Mouse (Mus musculus) fibroblast of lung, adult 2 months (primary cell): Measurements from ENCODE around the gene Panx3.

Experiments
- DNase-seq: peaks from one replicate; pipeline ENCODE4 v3.0.0-alpha.2; 2011; ENCODE audit warnings: low read depth

Gene Panx3

DNA sequence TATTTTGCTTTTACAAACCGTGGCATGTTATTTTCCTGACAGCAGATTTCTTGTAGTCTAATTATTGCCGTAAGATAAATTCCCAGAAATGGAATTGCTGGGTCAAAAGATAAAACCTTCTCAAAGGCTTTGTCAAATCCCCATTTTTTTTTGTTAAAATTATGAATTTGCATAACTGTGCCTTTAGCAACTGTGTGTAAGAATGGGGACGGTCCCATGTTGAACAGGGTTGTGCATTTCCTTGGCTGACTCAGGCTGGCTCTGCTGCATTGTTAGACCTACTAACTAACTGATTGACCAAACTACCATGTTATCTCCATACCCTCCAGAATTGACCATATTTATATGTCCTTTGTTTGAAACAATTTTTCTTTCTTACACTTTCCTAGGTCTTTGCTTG lies 34.8 kb downstream of the Panx3 start:
- DNase-seq = no peak

DNA sequence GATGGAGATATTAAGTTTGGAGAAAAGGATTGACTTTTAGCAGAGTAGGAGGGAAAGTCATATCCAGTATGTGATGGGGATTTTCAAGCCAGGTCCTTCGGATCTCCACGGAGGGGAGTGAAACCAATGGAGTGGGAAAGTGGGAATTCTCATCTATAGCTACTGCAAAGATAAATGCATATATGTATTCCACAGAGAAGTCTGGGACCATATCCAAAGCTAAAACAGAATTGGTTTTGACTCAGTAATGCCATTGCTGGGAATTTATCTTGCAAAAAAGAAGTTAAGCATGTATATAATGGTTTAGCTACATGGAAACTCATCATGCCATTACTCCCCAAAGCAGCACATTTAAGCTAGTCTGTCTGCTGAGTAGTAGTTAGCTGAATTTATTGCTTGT lies 36.7 kb downstream of the Panx3 start:
- DNase-seq = no peak

DNA sequence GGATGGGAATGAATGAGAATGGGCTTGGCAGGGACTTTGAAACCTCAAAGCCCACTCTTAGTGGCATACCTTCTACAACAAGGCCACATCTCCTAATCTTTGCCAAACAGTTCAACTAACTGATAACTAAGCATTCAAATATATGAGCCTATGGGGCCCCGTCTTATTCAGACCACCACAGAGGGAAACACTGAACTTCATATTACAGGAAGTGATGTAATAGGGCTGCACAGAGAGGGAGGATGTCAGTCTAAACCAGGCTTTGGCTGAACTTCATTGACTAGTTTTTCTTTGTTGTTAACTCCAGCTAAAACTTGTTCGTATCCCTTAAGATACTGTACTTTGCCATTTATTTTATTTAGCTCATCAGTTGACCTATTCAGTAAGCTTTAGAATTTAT lies 39.1 kb downstream of the Panx3 start:
- DNase-seq = no peak

DNA sequence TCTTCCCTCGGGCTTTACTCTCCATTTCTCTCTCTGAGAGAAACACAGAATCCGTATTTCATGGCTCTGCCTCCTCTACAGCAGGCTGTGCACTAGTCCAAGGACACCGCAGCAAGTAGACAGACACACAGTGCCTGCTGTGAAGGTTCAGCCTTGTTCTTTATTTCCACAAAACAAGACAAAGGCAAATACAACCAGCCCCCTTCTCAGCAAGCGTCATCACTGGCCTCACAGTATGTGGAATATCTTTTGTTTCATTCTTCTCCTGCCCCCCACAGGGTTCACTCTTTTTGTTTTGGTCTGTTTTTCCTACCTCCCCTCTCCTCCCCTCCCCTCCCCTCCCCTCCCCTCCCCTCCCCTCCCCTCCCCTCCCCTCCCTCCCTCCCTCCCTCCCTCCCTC lies 40.5 kb downstream of the Panx3 start:
- no peak for DNase-seq

DNA sequence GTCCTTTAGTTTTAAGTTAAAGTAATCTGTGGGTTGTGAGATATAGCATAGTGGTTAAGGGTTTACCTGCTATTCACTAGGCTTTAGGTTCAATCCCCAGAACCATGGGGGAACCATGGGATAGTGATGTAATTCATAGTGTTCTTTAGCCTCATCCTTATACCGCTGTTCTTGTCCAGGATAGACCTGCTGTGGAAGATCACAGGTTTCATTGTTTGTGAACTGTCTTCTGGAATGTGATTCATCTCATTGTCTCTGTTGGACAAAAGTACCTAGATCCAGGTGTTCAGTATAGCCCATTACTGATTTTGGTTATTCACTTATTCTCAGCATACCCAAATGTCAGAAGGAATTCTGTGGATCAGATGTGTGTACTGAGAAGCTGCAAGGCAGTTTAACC lies 41.8 kb downstream of the Panx3 start:
- DNase-seq = no peak

DNA sequence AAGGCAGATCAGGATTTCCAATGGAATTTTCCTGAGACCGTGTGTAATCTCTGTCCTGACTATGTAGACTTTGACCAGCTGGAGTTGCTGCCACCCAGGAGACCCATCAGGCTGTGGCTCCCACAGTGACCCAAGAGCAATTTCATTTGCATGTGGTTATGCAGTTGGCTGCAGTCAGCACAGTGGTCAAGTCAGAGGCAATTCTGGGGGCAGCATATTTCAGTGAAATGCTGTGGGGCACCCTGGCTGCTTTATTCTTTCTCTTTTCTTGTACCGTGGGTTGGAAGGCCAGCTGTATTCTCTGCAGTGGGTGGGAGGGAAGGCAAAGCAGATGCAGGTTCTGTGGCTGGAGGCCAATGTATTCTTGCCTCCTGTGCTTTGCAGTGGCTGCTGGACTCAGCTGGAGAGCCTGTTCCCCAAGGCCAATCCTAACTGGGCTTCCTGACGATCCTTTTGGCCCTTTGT lies 42.9 kb downstream of the Panx3 start:
- DNase-seq = no peak

DNA sequence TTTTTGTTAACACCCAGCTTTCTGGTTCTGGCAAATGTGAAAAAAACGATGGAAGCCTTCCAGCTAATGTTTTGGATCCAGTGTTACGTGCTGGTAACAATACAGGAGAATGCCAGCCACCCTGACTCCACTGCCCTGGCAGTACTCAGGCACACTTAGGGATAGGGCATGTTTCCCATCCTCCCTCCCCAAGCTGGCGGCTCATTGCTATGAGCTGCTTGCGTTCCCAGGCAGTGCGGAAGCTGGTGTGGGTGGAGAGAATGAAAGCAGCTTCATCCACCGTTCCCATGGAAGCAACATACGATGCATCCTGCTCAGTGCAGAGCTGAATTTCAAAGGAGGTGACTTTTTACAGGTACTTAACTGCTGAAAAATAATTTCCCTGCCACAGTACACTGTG lies 43.4 kb downstream of the Panx3 start:
- DNase-seq = no peak

DNA sequence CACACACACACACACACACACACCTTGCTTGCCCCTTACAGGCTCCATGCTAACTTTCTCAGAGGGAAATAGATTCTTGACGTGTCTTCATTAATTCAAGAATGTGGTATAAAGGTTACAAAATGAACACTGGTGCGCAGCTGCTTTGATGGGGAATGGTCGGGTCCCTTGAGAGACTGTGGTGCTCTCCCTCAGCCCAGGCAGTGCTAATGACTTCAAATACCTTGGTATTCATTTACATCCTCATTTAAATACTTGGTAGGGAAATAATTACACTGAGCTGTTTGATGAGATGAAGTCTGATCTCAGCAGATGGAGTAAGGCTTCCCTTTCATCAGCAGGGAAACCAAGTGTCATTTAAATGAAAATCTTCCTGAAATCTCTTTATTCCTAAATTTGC lies 43.9 kb downstream of the Panx3 start:
- no peak for DNase-seq

DNA sequence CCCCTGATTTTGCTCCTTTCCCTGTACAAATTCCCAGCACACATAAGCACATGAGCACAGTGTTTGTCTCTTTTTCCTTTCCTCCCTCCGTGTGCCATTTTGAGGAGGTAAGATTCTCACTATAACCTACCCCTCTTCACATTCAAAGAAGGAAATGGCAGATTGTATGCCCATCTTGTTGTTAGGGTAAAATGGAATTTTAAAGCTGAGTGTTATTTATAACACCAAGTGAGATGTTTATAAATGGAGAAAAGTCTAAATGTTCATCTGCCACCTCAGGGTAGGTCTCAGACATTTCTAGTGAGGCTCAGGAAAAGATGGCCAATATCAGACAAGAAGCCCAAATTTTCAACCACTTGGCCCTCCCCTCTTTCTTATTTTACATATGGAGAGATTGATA lies 44.5 kb downstream of the Panx3 start:
- DNase-seq = no peak

DNA sequence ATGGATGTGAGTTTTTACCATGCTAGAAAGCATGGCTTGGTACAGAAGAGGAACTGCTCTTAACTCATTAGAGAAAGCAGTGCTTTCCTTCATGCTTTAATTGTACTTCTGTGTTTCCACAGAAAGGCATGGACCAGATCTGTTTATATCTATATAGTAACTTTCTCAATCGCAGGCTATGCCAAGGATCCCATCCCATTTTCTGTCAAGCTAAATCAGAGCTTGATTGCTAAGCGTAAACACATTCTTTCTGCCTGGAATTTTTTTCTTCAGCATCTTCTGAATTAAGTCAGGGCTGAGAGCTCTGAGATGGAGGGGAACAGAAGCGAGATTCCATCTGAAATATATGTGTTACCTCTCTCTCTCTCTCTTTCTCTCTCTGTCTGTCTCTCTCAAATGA lies 45.1 kb downstream of the Panx3 start:
- no peak for DNase-seq

DNA sequence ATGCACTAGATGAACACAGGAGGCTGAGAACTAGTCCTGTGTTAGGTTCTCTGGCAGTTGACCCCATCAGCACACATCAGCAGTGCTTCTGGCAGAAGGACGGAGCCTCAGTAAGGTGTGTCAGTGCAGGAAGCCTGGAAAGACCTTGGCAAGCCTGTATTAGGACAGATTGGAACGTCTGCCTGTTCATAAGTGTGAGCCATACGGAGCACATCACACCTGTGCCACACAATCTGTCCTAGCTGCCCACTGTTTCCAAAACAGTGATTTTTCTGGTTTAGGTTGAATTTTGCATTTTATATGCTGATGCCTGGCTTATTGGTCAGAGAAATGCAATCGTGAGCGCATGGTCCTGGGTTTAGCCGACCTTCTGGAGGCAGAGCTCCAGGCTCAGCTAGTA lies 47.7 kb downstream of the Panx3 start:
- no peak for DNase-seq

DNA sequence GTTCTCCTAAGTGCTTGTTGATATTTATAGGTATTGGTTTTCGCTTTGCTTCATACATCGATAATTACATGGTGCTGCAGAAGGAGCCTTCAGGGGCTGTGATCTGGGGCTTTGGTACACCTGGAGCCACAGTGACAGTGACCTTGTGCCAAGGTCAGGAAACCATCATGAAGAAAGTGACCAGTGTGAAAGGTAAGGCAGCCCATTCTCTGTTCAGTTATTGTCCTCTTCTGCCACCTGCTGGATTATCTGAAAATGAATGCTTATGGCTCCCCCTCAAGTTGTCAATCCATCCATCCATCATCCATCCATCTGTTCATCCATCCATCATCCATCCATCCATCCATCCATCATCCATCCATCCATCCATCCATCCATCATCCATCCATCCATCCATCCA lies 52.3 kb downstream of the Panx3 start:
- DNase-seq = no peak

DNA sequence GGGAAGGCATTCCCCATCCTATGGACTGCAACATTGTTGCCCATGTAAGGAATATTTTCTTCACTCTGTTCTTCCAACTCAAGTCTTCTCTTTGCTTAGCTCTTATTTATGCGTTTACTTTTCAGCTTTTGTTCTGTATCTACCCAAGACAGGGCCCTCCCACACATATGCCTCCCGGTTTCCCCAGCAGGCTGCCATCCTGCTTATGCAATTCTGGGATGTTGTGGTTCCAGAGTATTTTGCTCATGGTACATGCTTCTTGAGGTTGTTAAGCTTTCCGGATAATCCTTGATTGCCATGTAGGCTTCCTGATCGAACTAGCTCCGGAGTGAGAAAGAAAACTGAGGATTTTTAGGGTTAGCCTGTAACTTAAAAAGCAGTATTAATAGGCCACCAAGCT lies 53.8 kb downstream of the Panx3 start:
- DNase-seq = no peak

DNA sequence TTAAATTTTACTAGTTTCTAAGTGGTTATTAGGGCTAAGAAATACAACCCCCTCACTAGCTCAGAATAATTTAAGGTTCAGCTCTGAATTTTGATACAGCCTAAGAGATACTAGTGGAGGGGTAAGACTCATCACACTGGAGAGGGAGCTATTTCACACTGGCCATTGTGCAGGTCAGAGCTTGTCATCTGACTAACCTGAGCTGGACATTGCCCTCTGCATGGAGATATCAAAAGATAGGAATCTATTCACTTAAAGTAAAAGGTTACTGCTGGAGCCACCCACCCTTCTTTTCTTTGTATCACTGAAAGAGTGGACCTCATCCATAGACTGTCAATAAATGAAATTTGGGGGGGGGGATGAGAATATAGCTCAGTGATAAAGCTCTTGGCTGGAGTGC lies 54.7 kb downstream of the Panx3 start:
- DNase-seq = no peak

DNA sequence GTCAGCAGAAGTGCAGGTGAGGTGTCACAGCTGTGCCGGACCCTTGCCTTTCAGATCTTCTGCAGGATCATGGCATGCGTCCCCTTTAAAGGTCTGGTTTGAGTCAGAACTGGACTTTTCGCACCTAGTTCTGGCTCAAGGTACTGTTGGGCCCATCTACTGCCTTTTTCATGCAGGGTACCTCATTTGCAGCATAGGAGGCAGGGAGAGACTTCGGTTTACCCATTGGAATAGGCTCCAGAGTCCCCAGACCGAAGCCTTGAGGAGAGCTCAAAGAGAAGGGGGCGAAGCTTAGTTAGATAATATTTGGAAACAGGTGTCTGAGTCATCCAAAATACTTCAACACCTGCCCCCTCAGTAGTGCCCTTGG lies 55.1 kb downstream of the Panx3 start:
- DNase-seq = no peak

DNA sequence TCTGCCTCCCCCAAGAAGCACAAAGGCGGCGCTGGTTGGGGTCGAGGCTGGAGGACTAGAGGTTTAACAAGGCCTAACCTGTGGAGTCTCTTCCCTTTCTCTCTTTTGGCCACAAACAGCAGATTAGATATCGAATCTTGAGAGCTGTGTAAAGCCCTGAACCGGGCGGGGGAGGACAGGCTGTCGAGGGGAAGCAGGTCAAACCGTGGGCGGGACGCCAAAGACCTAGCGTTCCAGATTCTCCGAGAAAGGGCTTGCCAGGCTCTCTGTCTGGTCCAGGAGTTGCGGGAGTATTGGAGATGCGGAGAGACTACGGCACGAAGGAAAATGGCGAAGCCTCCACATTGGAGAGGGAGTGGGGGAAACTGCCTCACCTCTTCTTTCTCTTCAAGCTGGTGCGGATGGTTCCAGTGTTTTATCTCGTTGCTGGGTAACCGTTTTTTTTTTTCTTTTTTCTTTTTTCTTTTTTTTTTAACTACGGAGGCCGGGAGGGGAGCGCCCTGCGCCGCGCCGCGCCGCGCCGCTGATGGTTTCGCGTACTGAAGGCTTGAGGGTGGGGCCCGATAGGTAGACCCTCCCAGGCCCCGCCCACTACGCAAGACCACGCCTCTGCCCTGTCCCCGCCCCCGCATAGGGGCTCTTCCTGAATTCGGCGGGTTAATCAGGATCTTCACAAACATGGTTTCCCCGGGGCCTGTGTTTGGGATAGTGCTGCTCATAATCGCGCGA lies 55.7 kb downstream of the Panx3 start, which contains the start of gene Spa17:
Gene Spa17, minus strand, starts transcription at position 541 of the 729 bp plus-strand sequence.
- DNase-seq = peak; percentile 69
